Mouse (Mus musculus) lung, postnatal 0 days (tissue): ENCODE results near the gene Mef2d.

Experiments used
- CTCF ChIP-seq: IDR thresholded peaks from 2 replicates; pipeline ENCODE4 v1.5.1; 2016; ENCODE audit warnings: antibody characterized with exemption, mild to moderate bottlenecking
- EP300 ChIP-seq: IDR thresholded peaks from 2 replicates; pipeline ENCODE4 v1.6.1; 2016; ENCODE audit warnings: antibody characterized with exemption, mild to moderate bottlenecking, control low read depth

- peak; percentile 87 for TF ChIP-seq CTCF
- no peak for TF ChIP-seq EP300
These were observed 49.8 kb downstream of the Mef2d start for GRCm38 (mm10) chr3:88191820-88192616.
